Mouse (Mus musculus) ZHBTc4 (cell line): ENCODE measurements around the gene Mybl2.

ENCODE experiments used
- DNase-seq: peaks from one replicate; pipeline ENCODE4 v3.0.0-alpha.2; 2011; ENCODE audit warnings: low read depth, low spot score

Gene Mybl2

GRCm38 (mm10) chr2:163071590-163071989 lies 17.1 kb downstream of the Mybl2 start:
- DNase-seq: peak; percentile 5

- DNase-seq: peak; percentile 74
Measured at GRCm38 (mm10) chr2:163073023-163073757, 18.7 kb downstream of the Mybl2 start.

- DNase-seq: no peak
Measured at GRCm38 (mm10) chr2:163074006-163074405, 19.5 kb downstream of the Mybl2 start.

GRCm38 (mm10) chr2:163074808-163075207 lies 20.3 kb downstream of the Mybl2 start:
- DNase-seq: no peak

- DNase-seq: peak; percentile 89
Measured at GRCm38 (mm10) chr2:163075234-163075633, 20.7 kb downstream of the Mybl2 start.

GRCm38 (mm10) chr2:163079041-163079440 lies 24.6 kb downstream of the Mybl2 start:
- DNase-seq: no peak

- DNase-seq: no peak
Measured at GRCm38 (mm10) chr2:163082591-163082990, 28.1 kb downstream of the Mybl2 start.

GRCm38 (mm10) chr2:163084519-163084918 lies 30.0 kb downstream of the Mybl2 start:
- DNase-seq: peak; percentile 71

- DNase-seq: peak; percentile 60
Measured at GRCm38 (mm10) chr2:163085047-163085446, 30.6 kb downstream of the Mybl2 start.

- DNase-seq: no peak
Measured at GRCm38 (mm10) chr2:163086561-163086960, 32.1 kb downstream of the Mybl2 start.

GRCm38 (mm10) chr2:163087728-163088127 lies 33.2 kb downstream of the Mybl2 start, which contains the start of gene Gtsf1l:
TSS of gene Gtsf1l (minus strand) at chr2:163087855.
- DNase-seq: no peak

- DNase-seq: peak; percentile 95
Measured at GRCm38 (mm10) chr2:163089475-163090123, 35.1 kb downstream of the Mybl2 start.

- peak; percentile 62 for DNase-seq
Measured at GRCm38 (mm10) chr2:163094909-163095308, 40.4 kb downstream of the Mybl2 start.

GRCm38 (mm10) chr2:163095784-163096183 lies 41.3 kb downstream of the Mybl2 start:
- DNase-seq: no peak

GRCm38 (mm10) chr2:163099919-163100318 lies 45.4 kb downstream of the Mybl2 start:
- no peak for DNase-seq

- no peak for DNase-seq
Measured at GRCm38 (mm10) chr2:163100551-163100950, 46.1 kb downstream of the Mybl2 start.

GRCm38 (mm10) chr2:163101646-163102203 lies 47.2 kb downstream of the Mybl2 start:
- DNase-seq: peak; percentile 68

GRCm38 (mm10) chr2:163102216-163102615 lies 47.7 kb downstream of the Mybl2 start:
- DNase-seq: no peak

GRCm38 (mm10) chr2:163102900-163103653 lies 48.6 kb downstream of the Mybl2 start:
- DNase-seq: no peak

GRCm38 (mm10) chr2:163104086-163104770 lies 49.7 kb downstream of the Mybl2 start:
- DNase-seq: no peak

GRCm38 (mm10) chr2:163108385-163108784 lies 53.9 kb downstream of the Mybl2 start:
- no peak for DNase-seq
